Mouse (Mus musculus) embryonic fibroblast, embryonic 13.5 days (primary cell): ENCODE results near the gene Nlrx1.

Experiments used
- CTCF ChIP-seq: IDR thresholded peaks from 2 replicates; pipeline ENCODE4 v1.5.1; 2011; ENCODE audit warnings: mild to moderate bottlenecking, control low read depth, low read length, moderate library complexity, borderline replicate concordance; ENCODE audit not compliant: insufficient read depth
- POLR2A ChIP-seq: IDR thresholded peaks from 2 replicates; pipeline ENCODE4 v1.6.1; 2011; ENCODE audit warnings: low read depth, mild to moderate bottlenecking, control low read depth, low read length, moderate library complexity

GRCm38 (mm10) chr9:44287003-44287400 lies 18.6 kb upstream of the Nlrx1 start:
- TF ChIP-seq POLR2A = no peak
- no peak for TF ChIP-seq CTCF
